Mouse (Mus musculus): ENCODE results near the gene Akap5.

DNA sequence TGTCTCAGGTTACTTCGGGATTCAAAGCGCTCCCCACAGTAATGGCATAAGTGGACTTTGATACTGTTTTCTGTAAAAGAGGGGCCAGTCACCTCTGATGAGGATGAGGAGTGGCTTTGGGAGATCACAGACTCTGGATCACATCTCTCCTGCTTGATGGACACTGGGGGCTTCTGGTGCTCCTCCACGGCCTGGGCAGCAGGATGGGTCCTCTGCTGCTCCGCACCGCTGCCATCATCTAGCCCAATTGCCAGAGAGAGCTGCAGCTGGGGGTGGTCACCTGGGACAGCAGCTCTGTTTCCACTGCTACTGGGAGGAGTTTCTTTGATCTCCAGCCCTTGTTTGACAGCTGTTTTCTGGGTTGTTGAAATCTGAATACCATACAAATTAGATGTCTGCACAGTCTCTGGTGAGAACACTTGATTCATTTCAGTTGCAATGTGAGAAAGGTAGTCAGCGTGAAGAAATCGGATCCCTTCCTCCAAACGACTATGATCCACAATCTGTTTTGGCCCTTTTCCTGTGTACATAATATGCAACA, 25.1 kb downstream of the Akap5 start:
- TF ChIP-seq GATA1 (IDR thresholded peaks at IDR 0.05; ENCODE audit: low read length) (no peak), TAL1 (IDR thresholded peaks at IDR 0.05; ENCODE audit: low read length) (no peak)

Measured in erythroblast, embryonic 14.5 days (primary cell).